Mouse (Mus musculus) thymus, postnatal 4 days (tissue): ENCODE measurements around the gene Ces2c.
"Not testable (repeated sequence)": the region's sequence is repeated elsewhere in the genome, so short reads cannot be mapped to it uniquely, and the experiment has no call there.

Experiments used
- DNase-seq: peaks from one replicate; pipeline ENCODE4 v3.0.0; 2021

The Ces2c gene

GRCm38 (mm10) chr8:104846831-104847230 lies at the start of gene Ces2c:
Gene Ces2c (plus strand): TSS chr8:104847068.
- no peak for DNase-seq

GRCm38 (mm10) chr8:104799385-104799784 lies 47.5 kb upstream of the Ces2c start:
- no peak for DNase-seq

GRCm38 (mm10) chr8:104806127-104806526 lies 40.7 kb upstream of the Ces2c start:
- DNase-seq, result no peak

- DNase-seq, result no peak
Observed at GRCm38 (mm10) chr8:104808542-104809413, 38.1 kb upstream of the Ces2c start.

- no peak for DNase-seq
Observed at GRCm38 (mm10) chr8:104809436-104809835, 37.4 kb upstream of the Ces2c start.

- no peak for DNase-seq
Observed at GRCm38 (mm10) chr8:104826912-104827311, 20.0 kb upstream of the Ces2c start.

- DNase-seq, result no peak
Observed at GRCm38 (mm10) chr8:104828221-104828620, 18.6 kb upstream of the Ces2c start.

- DNase-seq, result no peak
Observed at GRCm38 (mm10) chr8:104831440-104831839, 15.4 kb upstream of the Ces2c start, which contains the start of gene Ces2b. Gene Ces2b (plus strand): TSS chr8:104831572.

- DNase-seq, result no peak
Observed at GRCm38 (mm10) chr8:104841360-104842078, 5.3 kb upstream of the Ces2c start.

- no peak for DNase-seq
Observed at GRCm38 (mm10) chr8:104847741-104848462, 1.0 kb downstream of the Ces2c start.

- not testable (repeated sequence) for DNase-seq
Observed at GRCm38 (mm10) chr8:104866844-104867531, 20.1 kb downstream of the Ces2c start.

- not testable (repeated sequence) for DNase-seq
Observed at GRCm38 (mm10) chr8:104868876-104869275, 22.0 kb downstream of the Ces2c start.

GRCm38 (mm10) chr8:104886223-104886926 lies 39.5 kb downstream of the Ces2c start:
- not testable (repeated sequence) for DNase-seq

- no peak for DNase-seq
Observed at GRCm38 (mm10) chr8:104901746-104902145, 54.9 kb downstream of the Ces2c start.
